Mouse (Mus musculus) testis, postnatal 10 days (tissue): ENCODE results near the gene Stt3b.
A peak's percentile ranks its signal among the peaks of the same experiment; 100 is the strongest.
"Not testable (repeated sequence)": the region's sequence is repeated elsewhere in the genome, so short reads cannot be mapped to it uniquely, and the experiment has no call there.

ENCODE experiments used
- DNase-seq: peaks from one replicate; pipeline ENCODE4 v3.0.0; 2021; ENCODE audit warnings: low spot score

Stt3b gene

DNA sequence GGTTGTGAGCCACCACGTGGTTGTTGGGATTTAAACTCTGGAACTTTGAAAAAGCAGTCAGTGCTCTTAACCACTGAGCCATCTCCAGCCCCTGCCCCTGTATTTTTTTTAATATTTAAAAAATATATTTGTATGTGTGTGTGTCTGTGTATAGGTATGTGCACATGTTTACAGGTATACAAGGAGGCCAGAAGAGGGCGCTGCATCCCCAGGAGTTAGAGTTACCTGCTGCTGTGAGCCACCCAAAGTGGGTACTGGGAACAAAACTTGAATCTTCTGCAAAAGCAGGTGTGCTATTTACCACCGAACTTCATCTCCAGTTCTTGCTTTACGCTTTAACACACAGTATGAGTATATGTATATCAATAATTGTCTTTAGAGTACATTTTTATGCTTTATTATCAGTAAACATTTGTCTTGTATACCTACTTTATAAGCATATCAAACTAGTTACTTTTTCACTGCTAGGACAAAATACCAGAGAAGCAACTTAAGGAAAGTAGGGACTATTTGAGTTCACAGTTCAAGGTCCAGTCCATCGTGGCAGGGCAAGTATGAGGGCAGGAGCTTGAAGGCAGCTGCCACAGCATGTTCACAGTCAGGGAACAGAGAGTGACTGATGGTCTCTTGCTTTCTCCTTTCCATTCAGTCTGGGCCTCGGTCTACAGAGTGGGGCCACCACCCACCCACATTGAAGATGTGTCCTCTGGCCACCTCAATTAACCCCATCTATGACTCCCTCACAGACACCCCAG, 8.6 kb upstream of the Stt3b start:
- DNase-seq, result no peak

- no peak for DNase-seq
Measured at GRCm38 (mm10) chr9:115317049-115317448, 6.8 kb upstream of the Stt3b start.

- no peak for DNase-seq
Measured at GRCm38 (mm10) chr9:115314556-115314955, 4.3 kb upstream of the Stt3b start.

DNA sequence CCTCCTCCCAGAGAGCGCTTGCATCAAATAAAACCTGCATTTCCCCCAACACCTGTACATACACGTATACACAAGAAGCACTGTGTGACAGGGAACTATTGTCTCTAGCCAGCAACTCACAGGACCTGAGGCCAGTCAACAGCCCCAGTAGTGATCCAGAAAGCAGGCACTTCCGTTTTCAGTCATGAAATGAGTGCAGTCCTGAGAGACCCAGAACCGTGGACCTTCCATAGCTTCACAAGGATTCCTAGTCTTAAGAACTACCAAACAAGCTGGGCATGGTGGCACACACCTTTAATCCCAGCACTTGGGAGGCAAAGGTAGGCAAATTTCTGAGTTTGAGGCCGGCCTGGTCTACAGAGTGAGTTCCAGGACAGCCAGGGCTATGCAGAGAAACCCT, 3.6 kb upstream of the Stt3b start:
- no peak for DNase-seq

GRCm38 (mm10) chr9:115311223-115311520, 951 bp upstream of the Stt3b start:
- no peak for DNase-seq

DNA sequence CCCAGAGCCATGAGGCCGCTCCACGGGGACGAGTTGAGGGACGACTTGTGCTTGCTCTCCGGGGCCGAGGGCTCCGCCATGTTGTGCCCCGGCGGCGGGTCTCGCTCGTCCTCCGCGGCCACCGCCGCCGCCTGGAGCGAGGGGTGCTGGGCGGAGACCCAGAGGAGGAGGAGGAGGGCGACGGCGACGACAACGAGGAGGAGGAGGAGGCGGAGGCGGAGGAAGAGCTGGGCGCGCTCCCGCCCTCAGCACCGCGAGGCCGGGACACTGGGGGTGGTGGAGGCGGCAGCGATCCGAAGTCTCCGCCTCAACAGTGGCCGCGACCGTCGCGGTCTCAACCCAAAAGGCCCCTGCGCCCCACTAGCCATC, 260 bp downstream of the Stt3b start:
- no peak for DNase-seq

DNA sequence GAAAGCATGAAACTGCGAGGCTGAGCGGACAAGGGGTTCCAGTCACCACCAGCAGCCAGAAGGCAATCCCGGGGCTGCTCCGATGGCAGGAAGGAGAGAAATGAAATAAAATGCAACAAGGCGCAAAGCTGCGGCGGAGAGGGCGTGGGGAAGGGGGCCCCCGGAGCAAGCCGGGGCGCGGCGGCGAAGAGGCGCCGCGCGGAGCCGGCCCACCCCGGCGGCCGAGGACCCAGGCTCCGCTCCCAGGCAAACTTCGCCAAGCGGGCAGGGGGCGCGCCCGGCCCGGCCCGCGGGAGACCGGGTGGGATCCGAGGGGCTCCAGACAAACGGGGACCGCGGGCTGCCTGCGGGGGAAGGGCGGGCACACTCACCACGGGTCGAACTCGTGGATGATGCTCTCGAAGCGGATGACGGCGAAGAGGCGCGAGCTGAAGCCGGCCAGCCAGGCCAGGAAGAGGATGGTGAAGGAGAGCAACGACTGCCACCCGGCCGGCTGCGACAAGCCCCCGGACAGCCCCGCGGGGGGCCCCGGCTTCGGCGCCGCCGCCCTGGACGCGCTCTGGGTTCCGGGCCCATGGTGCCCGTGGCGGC, 745 bp downstream of the Stt3b start:
- peak; percentile 66 for DNase-seq

DNA sequence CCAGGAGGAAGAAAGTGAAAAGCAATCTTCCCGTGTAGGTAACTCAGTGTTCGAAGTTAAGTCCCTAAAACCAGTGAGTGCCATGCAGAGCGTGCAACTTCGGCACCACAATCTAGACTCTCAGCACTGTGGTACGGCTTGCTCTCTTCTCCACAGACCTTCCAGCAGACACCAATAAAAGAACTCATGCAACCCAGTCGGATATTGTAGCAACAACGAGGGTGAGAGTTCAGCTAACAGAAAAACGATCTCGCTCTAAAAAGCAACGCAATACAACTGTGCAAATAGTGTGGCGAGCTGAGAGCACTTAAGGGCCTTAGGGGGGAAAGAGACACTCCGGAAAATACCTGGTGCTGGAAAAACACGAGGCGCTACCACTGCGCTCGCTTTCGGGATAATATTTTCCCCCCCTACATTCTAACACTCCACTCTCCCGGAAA, 1.3 kb downstream of the Stt3b start:
- DNase-seq, result no peak

- DNase-seq, result no peak
Measured at GRCm38 (mm10) chr9:115308401-115308800, 1.8 kb downstream of the Stt3b start.

DNA sequence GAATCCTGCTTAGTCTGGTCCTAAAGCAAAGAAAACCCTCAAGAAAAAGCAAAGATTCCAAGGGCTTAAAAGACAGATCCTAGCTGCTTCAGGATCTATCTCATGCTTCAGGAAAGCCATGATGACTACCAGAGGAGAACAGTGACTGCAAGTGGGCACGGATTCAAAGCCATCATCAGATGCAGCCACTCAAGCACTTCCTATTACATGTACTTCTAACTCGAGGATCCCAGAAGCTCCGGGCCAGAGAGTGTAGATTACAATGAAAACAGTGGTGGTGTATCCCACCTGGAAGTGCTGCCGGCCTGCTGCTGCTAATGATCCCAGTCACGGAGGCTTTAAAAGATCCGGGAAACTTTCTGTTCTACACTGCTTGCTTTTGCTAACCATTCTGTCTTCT, 4.0 kb downstream of the Stt3b start:
- DNase-seq, result no peak

GRCm38 (mm10) chr9:115304149-115304548, 6.1 kb downstream of the Stt3b start:
- no peak for DNase-seq

DNA sequence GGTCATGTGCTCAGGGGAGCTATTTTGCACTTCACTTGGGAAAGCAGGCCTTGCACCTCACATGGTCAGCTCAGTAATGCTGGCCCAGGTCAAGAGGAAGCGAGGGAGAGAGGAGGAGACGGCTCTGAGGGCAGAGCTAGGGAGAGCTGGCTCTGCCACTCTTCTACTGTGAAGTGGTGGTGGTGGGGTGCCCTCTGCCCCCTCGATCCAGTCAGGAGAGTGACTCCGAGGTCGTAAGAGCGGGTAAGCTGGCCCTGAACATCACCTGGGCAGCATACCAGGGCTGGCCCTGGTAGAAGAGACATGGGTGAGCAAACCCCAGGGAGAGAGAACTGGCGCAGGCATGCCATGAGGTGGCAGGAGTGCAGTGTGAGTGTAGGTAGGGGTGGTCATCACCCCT, 8.6 kb downstream of the Stt3b start:
- no peak for DNase-seq

DNA sequence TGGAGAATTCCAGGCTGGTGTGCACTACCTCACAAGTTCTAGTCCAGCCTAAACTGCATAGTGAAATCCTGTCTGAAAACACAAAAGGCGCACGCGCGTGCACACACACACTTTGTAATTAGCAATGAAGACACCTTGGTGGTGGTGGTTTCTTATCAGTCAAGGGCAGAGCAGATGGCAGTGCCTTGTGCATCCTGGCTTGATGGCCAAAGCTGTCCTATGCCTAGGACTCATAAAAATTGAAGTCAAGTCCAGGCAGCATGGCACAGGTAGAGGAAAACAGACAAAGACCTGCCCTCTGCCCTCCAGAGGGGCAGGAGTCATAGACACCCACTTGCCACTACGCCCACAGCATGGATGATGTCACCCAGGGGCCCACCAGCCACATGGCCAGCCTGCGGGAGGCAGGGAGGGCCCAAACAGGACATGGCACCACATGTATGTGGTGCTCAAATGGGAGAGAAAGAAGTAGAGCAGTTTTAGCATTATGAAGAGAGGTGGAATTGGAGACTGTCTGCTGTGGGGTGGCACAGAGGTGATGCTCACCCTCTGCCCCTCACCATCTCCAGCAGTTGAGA, 9.1 kb downstream of the Stt3b start:
- DNase-seq, result no peak

DNA sequence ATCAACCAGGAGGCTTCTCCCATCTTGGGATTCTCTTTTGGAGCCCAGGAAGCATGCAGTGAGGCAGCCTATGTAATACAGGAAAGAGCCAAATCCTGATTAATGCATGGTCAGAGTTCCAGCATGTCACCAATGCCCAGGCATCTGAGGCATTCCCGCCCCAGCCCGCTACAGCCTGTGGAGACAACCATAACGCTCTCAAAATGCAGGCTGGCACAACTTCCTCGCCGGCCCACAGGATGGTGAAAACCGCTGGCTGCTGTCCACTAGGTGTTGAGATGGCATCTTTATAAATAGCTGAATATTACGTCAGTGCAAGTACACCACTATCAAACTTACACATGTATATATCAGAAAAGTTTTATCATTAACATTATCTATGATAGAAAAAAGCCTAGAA, 13.5 kb downstream of the Stt3b start:
- no peak for DNase-seq

GRCm38 (mm10) chr9:115293920-115294594, 16.2 kb downstream of the Stt3b start:
- no peak for DNase-seq

DNA sequence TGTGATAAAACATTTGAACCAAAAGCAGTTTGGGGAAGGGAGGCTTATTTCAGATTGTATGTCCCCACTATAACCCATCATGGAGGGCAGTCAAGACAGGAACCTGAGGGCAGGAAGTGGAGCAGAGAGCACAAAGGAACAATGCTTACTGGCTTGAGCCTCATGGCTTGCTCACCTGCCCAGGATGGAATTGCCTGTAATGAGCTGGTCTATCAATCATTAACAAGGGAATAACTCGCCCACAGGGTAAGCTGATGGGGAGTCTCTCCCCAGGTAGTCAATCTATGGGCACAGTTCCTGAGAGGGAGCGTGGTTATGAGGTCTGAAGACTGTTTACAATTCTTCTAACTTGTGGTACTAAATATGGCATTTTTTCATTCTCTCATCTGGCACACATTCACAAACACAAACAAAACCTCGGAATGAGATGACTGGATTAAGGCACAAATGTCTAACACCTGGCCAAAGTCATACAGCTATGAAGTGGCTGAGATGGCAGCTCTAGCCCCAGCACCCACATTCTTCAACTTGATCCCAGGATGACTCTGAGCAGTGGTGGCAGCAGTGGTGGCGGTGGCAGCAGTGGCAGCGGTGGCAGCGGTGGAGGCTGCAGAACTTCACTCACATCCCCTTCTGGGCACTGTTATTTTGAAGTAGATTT, 22.3 kb downstream of the Stt3b start:
- DNase-seq, result no peak

- no peak for DNase-seq
Measured at GRCm38 (mm10) chr9:115284385-115284784, 25.8 kb downstream of the Stt3b start.

DNA sequence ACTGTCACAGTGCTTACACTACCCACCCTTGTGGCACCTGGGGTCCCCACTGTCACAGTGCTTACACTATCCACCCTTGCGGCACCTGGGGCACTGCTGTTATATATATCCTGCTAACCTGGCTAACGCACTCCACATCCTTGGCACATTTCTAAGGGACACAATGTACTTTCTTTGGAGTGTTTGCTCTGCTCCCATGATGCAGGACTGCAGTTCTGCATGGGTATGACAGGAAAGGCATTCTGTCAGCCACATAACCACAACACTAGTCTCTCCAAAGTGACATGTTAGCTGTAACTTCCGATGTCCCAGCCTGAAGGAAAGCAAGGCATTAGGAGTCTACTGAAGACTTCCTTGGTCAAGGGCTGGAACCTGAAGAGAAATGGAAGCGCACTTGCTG, 26.8 kb downstream of the Stt3b start:
- no peak for DNase-seq

GRCm38 (mm10) chr9:115278641-115279040, 31.6 kb downstream of the Stt3b start:
- no peak for DNase-seq

DNA sequence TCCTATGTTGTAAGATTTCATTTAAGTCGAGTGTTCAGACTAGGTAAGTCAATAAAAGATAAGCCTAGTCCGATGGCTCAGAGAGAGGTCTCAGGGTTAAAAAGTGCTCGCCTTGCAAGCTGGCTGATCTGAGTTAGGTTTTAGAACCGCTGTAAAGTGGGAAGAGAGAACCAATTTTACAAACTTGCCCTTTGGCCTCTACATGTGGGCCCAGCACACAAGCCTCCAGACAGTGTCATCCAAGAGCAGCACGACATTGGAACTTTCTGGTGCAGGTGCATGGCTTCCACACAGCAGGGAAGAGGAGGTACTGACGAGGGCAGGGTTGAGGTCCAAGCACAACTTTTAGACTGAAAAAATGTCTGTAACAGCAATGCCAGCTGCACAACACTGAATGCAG, 35.4 kb downstream of the Stt3b start:
- DNase-seq, result no peak

DNA sequence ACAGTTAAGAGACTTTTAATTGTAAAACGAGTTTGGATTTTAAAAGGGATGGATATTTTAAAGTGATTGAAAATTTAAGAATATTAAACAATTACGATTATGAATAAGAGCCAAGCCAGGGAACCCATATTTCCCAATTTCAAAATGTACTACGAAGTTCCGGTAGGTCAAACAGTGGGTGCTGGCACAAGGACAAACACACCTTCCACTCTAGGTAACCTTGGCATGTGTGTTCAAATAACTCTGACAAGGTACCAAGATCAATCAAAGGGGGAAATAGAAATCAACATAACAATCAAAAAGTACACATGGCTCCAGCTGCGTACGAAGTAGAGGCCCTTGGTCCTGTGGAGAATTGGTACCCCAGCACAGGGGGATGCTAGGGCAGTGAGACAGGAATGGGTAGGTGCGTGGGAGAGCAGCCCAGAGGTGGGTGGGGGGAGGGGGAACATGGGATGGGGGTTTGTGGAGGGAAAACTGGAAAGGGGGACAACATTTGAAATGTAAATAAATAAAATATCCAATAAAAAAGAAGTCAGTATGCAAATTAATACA, 37.0 kb downstream of the Stt3b start:
- no peak for DNase-seq

- not testable (repeated sequence) for DNase-seq
Measured at GRCm38 (mm10) chr9:115272451-115272850, 37.8 kb downstream of the Stt3b start.
